Mouse (Mus musculus) liver, adult 10 weeks (tissue): ENCODE results near the gene Gpr156. TPM values are rescaled to one million over a fixed set of nuclear protein-coding genes. Genes with fewer than 3 reads are reported as not detected.

Source experiments
- polyA plus RNA-seq: library from polyadenylated mRNA; stranded (reverse); fragments of 350-450 nt; fragmentation: Illumina TruSeq; extraction: RNeasy Lipid Tissue Mini Kit (QIAGEN cat#74804); gene quantifications from one replicate; pipeline ENCODE4 v1.2.3, GENCODE M21; 2014; ENCODE audit warnings: low read depth, low replicate concordance

Gene Gpr156
- polyA plus RNA-seq = not detected

GRCm38 (mm10) chr16:37916138-37916817 lies at the start of gene Gpr156:
TSS of gene Gpr156 (plus strand) at chr16:37916496.

DNA sequence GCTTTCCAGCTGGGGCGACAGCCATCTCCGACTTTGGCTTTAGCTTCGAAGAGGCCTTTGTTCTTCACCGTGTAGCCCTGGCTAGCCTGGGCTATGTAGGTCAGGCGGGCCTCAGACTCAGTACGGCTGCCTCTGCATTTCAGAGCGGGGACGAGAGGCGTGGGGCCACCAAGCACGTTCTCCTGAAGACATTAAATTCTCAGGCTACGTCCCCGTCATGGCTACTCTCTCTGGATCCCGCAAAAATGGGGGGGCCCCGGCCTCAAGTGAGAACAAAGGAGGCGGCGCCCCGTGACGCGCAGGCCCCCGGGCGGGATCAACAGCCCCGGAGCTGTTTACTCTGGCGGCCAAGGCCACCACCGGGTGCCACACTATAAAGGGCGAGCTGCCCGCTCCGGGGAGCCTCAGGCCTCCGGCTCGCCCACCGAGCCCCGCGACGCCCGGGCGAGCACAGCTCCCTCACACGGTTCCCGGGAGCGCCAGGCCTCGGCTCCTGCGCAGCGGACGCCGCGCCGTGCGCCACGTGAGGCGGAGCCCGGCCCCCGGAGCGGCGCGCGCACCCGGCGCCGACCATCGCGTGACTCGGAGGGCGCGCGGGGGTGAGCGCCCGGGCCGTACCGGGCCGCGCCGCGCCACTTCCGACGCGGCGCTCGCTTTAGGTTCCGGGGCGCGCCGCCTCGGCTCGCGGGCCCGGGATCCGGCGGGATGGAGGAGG lies 48.3 kb upstream of the Gpr156 start, which contains the start of gene Lrrc58:
Gene Lrrc58, plus strand, starts transcription at position 599 of the 715 bp plus-strand sequence.

Other genes starting within 250 kb of the Gpr156 start
- gene Fstl1, start 139.6 kb upstream of the Gpr156 start, polyA plus RNA-seq = 4.0 TPM
- gene Gm36028, start 55.4 kb upstream of the Gpr156 start, polyA plus RNA-seq = 3.9 TPM
- gene Lrrc58, start 48.1 kb upstream of the Gpr156 start, polyA plus RNA-seq = 37.5 TPM
- 16.6 TPM for gene Gsk3b, start 172.5 kb downstream of the Gpr156 start, polyA plus RNA-seq